In the genomic region with DNA sequence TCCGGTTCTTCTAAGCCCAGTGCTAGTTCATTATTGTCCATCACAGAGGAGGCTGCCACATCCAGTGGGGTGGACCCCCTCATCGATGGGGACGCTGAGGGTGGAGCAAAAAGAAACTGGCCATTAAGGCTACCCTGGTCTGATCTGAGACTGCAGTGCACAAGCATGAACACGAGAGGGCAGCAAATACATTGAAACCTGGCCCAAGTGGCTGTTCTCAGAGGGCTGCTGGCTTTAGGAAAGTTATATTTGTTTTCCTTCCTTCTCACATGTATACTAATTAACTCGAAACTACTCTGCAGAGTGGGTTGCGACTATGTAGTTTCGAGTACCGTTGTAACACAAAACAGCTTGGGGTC, we compare ENCODE assay signal across 8 mouse cellular contexts.
DNase-seq lines count a peak whose midpoint lies in the region; ATAC-seq and TF ChIP-seq lines count a peak whose summit lies in the region.

No protein-coding gene starts in this region.

- no peak overlapping the region for H3K4me2 ChIP-seq in intestine, embryonic 16.5 days (ENCODE audit: low read depth, low read length)
- H3K4me2 ChIP-seq in midbrain, embryonic 16.5 days (ENCODE audit: low read length) = no peak overlapping the region

- H3K9ac ChIP-seq in intestine, embryonic 16.5 days (ENCODE audit: low read depth, low read length) = no peak overlapping the region
- no peak overlapping the region for H3K9ac ChIP-seq in midbrain, embryonic 16.5 days (ENCODE audit: low read depth, low read length)

- no peaks in the 10 kb centered on the region for H3K27me3 ChIP-seq in intestine, embryonic 16.5 days (replicated peaks; ENCODE audit: control insufficient read depth, insufficient read depth, low read length)
- H3K27me3 ChIP-seq in limb, embryonic 10.5 days (ENCODE audit: low read depth, poor library complexity, severe bottlenecking) = no peaks in the 10 kb centered on the region
- no peaks in the 10 kb centered on the region for H3K27me3 ChIP-seq in midbrain, embryonic 16.5 days (ENCODE audit: control insufficient read depth, insufficient read depth, low read depth, low read length)

- DNase-seq in A20 (ENCODE audit: low read depth, low spot score) = peak; percentile 54
- DNase-seq in WW6 (ENCODE audit: low read depth, low spot score) = peak; percentile 22
- DNase-seq in cerebellum, postnatal 36 days = peak; percentile 65 to 76
- DNase-seq in gastrocnemius, adult 2 months = peak; percentile 46
- peak; percentile 75 for DNase-seq in limb, embryonic 10.5 days (ENCODE audit: low spot score)
- peak; percentile 71 for DNase-seq in testis, postnatal 10 days (ENCODE audit: low spot score)

- TF ChIP-seq CTCF in gastrocnemius, adult 2 months (IDR thresholded peaks at IDR 0.05) = peak; percentile 85

- no peak overlapping the region for H3K27ac ChIP-seq in gastrocnemius, adult 2 months
- H3K27ac ChIP-seq in intestine, embryonic 16.5 days (ENCODE audit: low read length) = no peak overlapping the region
- H3K27ac ChIP-seq in limb, embryonic 10.5 days = no peak overlapping the region
- H3K27ac ChIP-seq in midbrain, embryonic 16.5 days (ENCODE audit: low read length) = no peak overlapping the region

- H3K4me3 ChIP-seq in gastrocnemius, adult 2 months = peak overlapping the region; percentile 34; the same call in 1 of the 2 replicates
- H3K4me3 ChIP-seq in intestine, embryonic 16.5 days (ENCODE audit: low read length) = no peak overlapping the region
- no peak overlapping the region for H3K4me3 ChIP-seq in limb, embryonic 10.5 days
- no peak overlapping the region for H3K4me3 ChIP-seq in midbrain, embryonic 16.5 days (ENCODE audit: low read depth, low read length)

- no peaks in the 10 kb centered on the region for H3K4me1 ChIP-seq in intestine, embryonic 16.5 days (ENCODE audit: control insufficient read depth, insufficient read depth, low read length)
- no peaks in the 10 kb centered on the region for H3K4me1 ChIP-seq in limb, embryonic 10.5 days
- H3K4me1 ChIP-seq in midbrain, embryonic 16.5 days (ENCODE audit: control insufficient read depth, insufficient read depth, low read length) = no peaks in the 10 kb centered on the region

- H3K36me3 ChIP-seq in intestine, embryonic 16.5 days (ENCODE audit: control insufficient read depth, insufficient read depth, low read length) = no peaks in the 10 kb centered on the region
- H3K36me3 ChIP-seq in limb, embryonic 10.5 days = no peaks in the 10 kb centered on the region
- H3K36me3 ChIP-seq in midbrain, embryonic 16.5 days (ENCODE audit: control insufficient read depth, insufficient read depth, low read length) = no peaks in the 10 kb centered on the region

- WGBS in intestine, embryonic 16.5 days = 10% methylated on average over 8 of the region's 8 CpGs
- 18% methylated on average over 8 of the region's 8 CpGs for WGBS in limb, embryonic 10.5 days
- WGBS in midbrain, embryonic 16.5 days = 16% methylated on average over 8 of the region's 8 CpGs

- intact Hi-C loops in gastrocnemius, adult 2 months (cut with DNase I) = loop anchor here (1.0 to 2.0 kb wide), 2 partner anchors 434 to 503 kb away; no protein-coding TSS in a partner anchor

- peak; percentile 52; the same call in 1 of the 2 replicates for ATAC-seq in intestine, embryonic 16.5 days
- ATAC-seq in midbrain, embryonic 16.5 days = peak; percentile 89

- H3K9me3 ChIP-seq in intestine, embryonic 16.5 days (ENCODE audit: control insufficient read depth, low read length) = no peaks in the 10 kb centered on the region
- no peaks in the 10 kb centered on the region for H3K9me3 ChIP-seq in limb, embryonic 10.5 days (replicated peaks)
- no peaks in the 10 kb centered on the region for H3K9me3 ChIP-seq in midbrain, embryonic 16.5 days (replicated peaks; ENCODE audit: control insufficient read depth, low read length, poor library complexity, severe bottlenecking)

Comparison
In these comparisons a context has a peak if more than half of its experiments do, and no peak if none do; other contexts are left out.
1. DNase-seq: peak in every context shown above with its lines; median percentile 75 in limb, embryonic 10.5 days; 71 in testis, postnatal 10 days; 70 in cerebellum, postnatal 36 days; 54 in A20; 46 in gastrocnemius, adult 2 months; 22 in WW6.